Mouse (Mus musculus): ENCODE measurements around the gene Adh6a.

DNA sequence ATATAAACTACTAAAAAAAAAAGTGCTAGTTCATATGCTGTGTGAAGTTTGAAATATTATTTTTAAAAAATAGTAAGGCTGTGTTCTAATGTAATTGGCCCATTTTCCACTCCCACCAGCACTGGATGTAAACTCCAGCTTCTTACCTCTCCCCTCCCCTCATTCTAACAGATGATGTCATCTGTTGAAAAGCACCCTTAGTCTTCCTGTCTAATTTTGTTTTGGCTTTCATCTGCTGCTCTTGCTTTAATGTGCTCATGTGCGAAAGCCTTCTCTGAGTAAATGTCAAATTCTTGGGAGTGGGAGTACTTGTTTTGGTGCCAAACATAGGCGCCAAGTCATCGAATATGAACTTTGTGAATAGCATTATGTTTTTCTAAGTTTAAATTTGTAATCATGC lies 48.4 kb upstream of the Adh6a start:
- TF ChIP-seq POLR2A (IDR thresholded peaks at IDR 0.05; ENCODE audit: control insufficient read depth, extremely low read depth, insufficient read depth, low read length, poor library complexity) = no peak
- TF ChIP-seq CTCF (IDR thresholded peaks at IDR 0.05; ENCODE audit: borderline replicate concordance, control insufficient read depth, extremely low read depth, insufficient read depth, low read length, poor library complexity) = no peak
